Mouse (Mus musculus) MEL (cell line): ENCODE results near the gene Nova2. TPM values are rescaled to one million over a fixed set of nuclear protein-coding genes. Genes with fewer than 3 reads are reported as not detected.
A peak's percentile ranks its signal among the peaks of the same experiment; 100 is the strongest.

ENCODE experiments used
- DNase-seq: peaks from one replicate; pipeline ENCODE4 v3.0.0; 2011; ENCODE audit warnings: low read depth, low spot score
- H3K27ac ChIP-seq: 2 replicates; pipeline ENCODE4 v1.5.1; 2012; ENCODE audit warnings: low read depth, mild to moderate bottlenecking, control low read depth, low read length, moderate library complexity; ENCODE audit not compliant: control insufficient read depth
- H3K27me3 ChIP-seq, 2 experiments: fragments of 150-350 bp in 1 of 2; sonication (generic) in 1 of 2; 2 replicates each; pipeline ENCODE4 v1.6.1; 2012; ENCODE audit warnings: low read length in 2 of 2, mild to moderate bottlenecking in 2 of 2, improper control_type of control experiment in 1 of 2, moderate library complexity in 1 of 2; ENCODE audit not compliant: insufficient read depth in 2 of 2, control insufficient read depth in 1 of 2
- H3K36me3 ChIP-seq, 2 experiments: 2 replicates each; pipeline ENCODE4 v1.6.1; 2012 to 2014; ENCODE audit warnings: low read length in 2 of 2, improper control_type of control experiment in 1 of 2, inconsistent platforms in 1 of 2, mild to moderate bottlenecking in 1 of 2; ENCODE audit not compliant: insufficient read depth in 2 of 2, control insufficient read depth in 1 of 2
- H3K4me1 ChIP-seq, 2 experiments: fragments of 150-350 bp in 1 of 2; sonication (generic) in 1 of 2; 2 replicates each; pipeline ENCODE4 v1.6.1; 2012; ENCODE audit warnings: low read length in 2 of 2, improper control_type of control experiment in 1 of 2, mild to moderate bottlenecking in 1 of 2; ENCODE audit not compliant: insufficient read depth in 2 of 2, control insufficient read depth in 1 of 2
- H3K4me3 ChIP-seq, 2 experiments: fragments of 150-350 bp in 1 of 2; sonication (generic) in 1 of 2; 2 replicates each; pipeline ENCODE4 v1.5.1; 2012; ENCODE audit warnings: low read depth in 2 of 2, low read length in 2 of 2, mild to moderate bottlenecking in 2 of 2, moderate library complexity in 2 of 2, control low read depth in 1 of 2, improper control_type of control experiment in 1 of 2; ENCODE audit not compliant: control insufficient read depth in 1 of 2, insufficient read depth in 1 of 2
- H3K79me2 ChIP-seq: 2 replicates; pipeline ENCODE4 v1.6.1; 2012; ENCODE audit warnings: mild to moderate bottlenecking, low read length, moderate library complexity; ENCODE audit not compliant: control insufficient read depth, poor library complexity, insufficient read depth
- H3K9ac ChIP-seq: 2 replicates; pipeline ENCODE4 v1.6.1; 2012; ENCODE audit warnings: low read depth, mild to moderate bottlenecking, control low read depth, low read length, moderate library complexity; ENCODE audit not compliant: control insufficient read depth, poor library complexity, severe bottlenecking
- H3K9me3 ChIP-seq: fragments of 150-350 bp; sonication (generic); replicated peaks from 2 replicates; pipeline ENCODE4 v1.6.1; 2012; ENCODE audit warnings: mild to moderate bottlenecking, low read length, improper control_type of control experiment, moderate library complexity; ENCODE audit not compliant: insufficient read depth
- CHD1 ChIP-seq: IDR thresholded peaks from 2 replicates; pipeline ENCODE4 v1.6.1; 2012; ENCODE audit warnings: low read depth, mild to moderate bottlenecking, inconsistent platforms, low read length, improper control_type of control experiment
- CHD2 ChIP-seq: IDR thresholded peaks from 2 replicates; pipeline ENCODE4 v1.6.1; 2011; ENCODE audit warnings: low read length, improper control_type of control experiment
- E2F4 ChIP-seq: IDR thresholded peaks from 2 replicates; pipeline ENCODE4 v1.6.1; 2011; ENCODE audit warnings: low read depth, low read length, improper control_type of control experiment, borderline replicate concordance
- EP300 ChIP-seq, 2 experiments: IDR thresholded peaks; 2 replicates each; pipeline ENCODE4 v1.6.1; 2011; ENCODE audit warnings: improper control_type of control experiment in 2 of 2, low read length in 2 of 2, low read depth in 1 of 2, mild to moderate bottlenecking in 1 of 2
- ETS1 ChIP-seq: IDR thresholded peaks from 2 replicates; pipeline ENCODE4 v1.6.1; 2012; ENCODE audit warnings: low read depth, mild to moderate bottlenecking, inconsistent platforms, low read length, improper control_type of control experiment, moderate library complexity
- GATA1 ChIP-seq: IDR thresholded peaks from 2 replicates; pipeline ENCODE4 v1.6.1; 2011; ENCODE audit warnings: low read depth, low read length, improper control_type of control experiment
- JUND ChIP-seq: IDR thresholded peaks from 2 replicates; pipeline ENCODE4 v1.6.1; 2011; ENCODE audit warnings: low read depth, mild to moderate bottlenecking, improper control_type of control experiment, low read length
- MAX ChIP-seq: IDR thresholded peaks from 2 replicates; pipeline ENCODE4 v1.6.1; 2011; ENCODE audit warnings: low read length, improper control_type of control experiment
- MAZ ChIP-seq: IDR thresholded peaks from 2 replicates; pipeline ENCODE4 v1.6.1; 2012; ENCODE audit warnings: low read depth, mild to moderate bottlenecking, inconsistent platforms, low read length, improper control_type of control experiment
- MEF2A ChIP-seq: IDR thresholded peaks from 2 replicates; pipeline ENCODE4 v1.6.1; 2014; ENCODE audit warnings: low read depth, mild to moderate bottlenecking, inconsistent platforms, low read length, improper control_type of control experiment; ENCODE audit not compliant: poor library complexity, insufficient replicate concordance, severe bottlenecking; ENCODE audit errors: extremely low read depth
- MXI1 ChIP-seq: IDR thresholded peaks from 2 replicates; pipeline ENCODE4 v1.6.1; 2011; ENCODE audit warnings: mild to moderate bottlenecking, low read depth, low read length, improper control_type of control experiment
- NELFE ChIP-seq: IDR thresholded peaks from 2 replicates; pipeline ENCODE4 v1.6.1; 2011; ENCODE audit warnings: low read depth, low read length, improper control_type of control experiment
- NRF1 ChIP-seq: IDR thresholded peaks from 2 replicates; pipeline ENCODE4 v1.6.1; 2014; ENCODE audit warnings: low read depth, mild to moderate bottlenecking, inconsistent platforms, low read length, improper control_type of control experiment, moderate library complexity; ENCODE audit not compliant: poor library complexity, insufficient read depth, severe bottlenecking
- POLR2A ChIP-seq, 2 experiments: IDR thresholded peaks; 2 replicates each; pipeline ENCODE4 v1.6.1; 2011 to 2012; ENCODE audit warnings: low read length in 2 of 2, mild to moderate bottlenecking in 2 of 2, control low read depth in 1 of 2, improper control_type of control experiment in 1 of 2, low read depth in 1 of 2, moderate library complexity in 1 of 2; ENCODE audit not compliant: control insufficient read depth in 1 of 2, insufficient read depth in 1 of 2, poor library complexity in 1 of 2
- POLR2AphosphoS5 ChIP-seq: IDR thresholded peaks from 2 replicates; pipeline ENCODE4 v1.6.1; 2012; ENCODE audit warnings: low read depth, borderline replicate concordance, mild to moderate bottlenecking, inconsistent platforms, low read length, moderate library complexity, mixed read lengths
- RAD21 ChIP-seq: IDR thresholded peaks from 2 replicates; pipeline ENCODE4 v1.6.1; 2011; ENCODE audit warnings: mild to moderate bottlenecking, low read depth, low read length, improper control_type of control experiment
- SIN3A ChIP-seq: IDR thresholded peaks from 2 replicates; pipeline ENCODE4 v1.6.1; 2012; ENCODE audit warnings: low read length, improper control_type of control experiment, inconsistent platforms
- TAL1 ChIP-seq: IDR thresholded peaks from 2 replicates; pipeline ENCODE4 v1.6.1; 2012; ENCODE audit warnings: mild to moderate bottlenecking, inconsistent platforms, low read length, moderate library complexity, mixed read lengths
- TBP ChIP-seq: IDR thresholded peaks from 2 replicates; pipeline ENCODE4 v1.8.0; 2011; ENCODE audit warnings: low read depth, low read length, improper control_type of control experiment
- TCF12 ChIP-seq: IDR thresholded peaks from 2 replicates; pipeline ENCODE4 v1.6.1; 2014; ENCODE audit warnings: low read depth, mild to moderate bottlenecking, inconsistent platforms, low read length, improper control_type of control experiment, moderate library complexity
- USF1 ChIP-seq: IDR thresholded peaks from 2 replicates; pipeline ENCODE4 v1.6.1; 2014; ENCODE audit warnings: low read depth, mild to moderate bottlenecking, inconsistent platforms, low read length, improper control_type of control experiment, moderate library complexity
- USF2 ChIP-seq, 2 experiments: IDR thresholded peaks; 2 replicates each; pipeline ENCODE4 v1.6.1; 2011 to 2012; ENCODE audit warnings: improper control_type of control experiment in 2 of 2, low read length in 2 of 2, borderline replicate concordance in 1 of 2, inconsistent platforms in 1 of 2, low read depth in 1 of 2, mild to moderate bottlenecking in 1 of 2; ENCODE audit not compliant: insufficient read depth in 1 of 2
- ZMIZ1 ChIP-seq: IDR thresholded peaks from 2 replicates; pipeline ENCODE4 v1.6.1; 2012; ENCODE audit warnings: low read depth, mild to moderate bottlenecking, inconsistent platforms, low read length, improper control_type of control experiment, moderate library complexity
- polyA plus RNA-seq, 2 experiments: library from polyadenylated mRNA; stranded (reverse) in 1 of 2; unstranded in 1 of 2; fragments of >175 nt in 1 of 2; fragments of >200 nt in 1 of 2; gene quantifications; 2 replicates each; pipeline versions ENCODE4 v1.2.1 to v1.2.4; 2012; ENCODE audit warnings: low replicate concordance in 2 of 2, low read depth in 1 of 2; ENCODE audit not compliant: insufficient read length in 2 of 2, insufficient read depth in 1 of 2, missing spikeins in 1 of 2
- total RNA-seq: library from RNA; depleted of rRNA; stranded (reverse); fragments of 300-350 nt; gene quantifications from 2 replicates; pipeline ENCODE4 v1.2.3, GENCODE M21; 2012

The Nova2 gene
- total and polyA plus RNA-seq, 3 experiments = 0.04 to 0.22 TPM; not detected in 1

DNA sequence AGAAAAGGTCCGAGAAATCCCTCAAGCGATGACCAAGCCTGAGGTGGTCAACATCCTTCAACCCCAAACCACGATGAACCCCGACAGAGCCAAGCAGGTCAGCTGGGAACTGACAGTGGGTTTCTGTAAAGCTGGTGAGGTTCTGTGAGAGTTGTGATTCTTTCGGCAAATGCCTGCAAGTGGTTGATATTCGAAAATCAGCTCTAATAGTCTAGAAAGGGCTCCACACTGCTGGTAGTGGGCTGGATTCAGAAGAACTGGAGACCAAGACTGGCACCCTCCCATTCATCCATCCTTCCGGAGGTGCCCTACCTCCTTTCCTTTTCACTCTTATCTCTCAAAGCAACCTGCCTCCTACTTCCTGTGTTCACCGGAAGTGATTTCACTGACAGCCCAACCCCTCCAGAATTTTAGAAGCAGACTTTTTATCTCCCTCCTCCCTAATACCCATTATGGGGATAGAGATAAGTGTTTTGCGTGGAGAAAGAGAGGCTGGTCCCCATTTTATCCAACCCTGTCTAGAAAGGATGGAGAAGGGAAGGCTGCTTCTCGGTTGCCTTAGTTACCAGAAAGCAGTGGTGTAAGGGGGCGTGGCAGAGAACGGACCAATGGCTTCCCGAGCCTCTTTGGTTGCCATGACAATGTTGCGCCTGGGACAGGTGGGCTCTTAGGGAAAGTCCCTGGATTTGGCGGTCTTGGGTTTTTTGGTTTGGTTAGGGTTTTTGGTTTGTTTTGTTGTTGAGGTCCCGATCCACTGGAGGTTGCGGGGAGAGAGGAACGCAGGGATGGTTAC, 25.0 kb downstream of the Nova2 start:
- H3K4me3 ChIP-seq = no peak overlapping the region
- H3K27me3 ChIP-seq = no peaks in the 10 kb centered on the region
- H3K27ac ChIP-seq = no peak overlapping the region
- no peak overlapping the region for H3K9ac ChIP-seq
- H3K4me1 ChIP-seq = peaks cover 0 to 14% of the 10 kb centered on the region in 2 experiments; a peak in 2 of 4 replicates
- peak; percentile 59 for DNase-seq
- H3K9me3 ChIP-seq = no peaks in the 10 kb centered on the region
- TF ChIP-seq ZMIZ1 (no peak), POLR2A (IDR thresholded peaks at IDR 0.05; ENCODE audit: control insufficient read depth in 1 of 2, insufficient read depth in 1 of 2, low read depth in 1 of 2, low read length in 2 of 2, poor library complexity in 1 of 2) (no peak), CHD2 (no peak), ETS1 (no peak), GATA1 (peak; percentile 73), MAX (no peak), E2F4 (no peak), MEF2A (no peak), USF1 (no peak), MAZ (no peak), RAD21 (no peak), NRF1 (no peak), TCF12 (no peak), USF2 (IDR thresholded peaks at IDR 0.05; ENCODE audit: borderline replicate concordance in 1 of 2, insufficient read depth in 1 of 2, low read depth in 1 of 2, low read length in 2 of 2) (no peak), SIN3A (peak; percentile 28; the same call in 1 of the 2 replicates), TAL1 (peak; percentile 34), JUND (no peak), POLR2AphosphoS5 (no peak), TBP (no peak), EP300 (IDR thresholded peaks at IDR 0.05; ENCODE audit: low read depth in 1 of 2, low read length in 2 of 2) (peak in 1 of 2 experiments; percentile 53; a peak in 2 of 4 replicates), NELFE (no peak), MXI1 (no peak), CHD1 (no peak)
- peaks cover 0 to 5% of the 10 kb centered on the region in 2 experiments; a peak in 1 of 4 replicates for H3K36me3 ChIP-seq
- no peaks in the 10 kb centered on the region for H3K79me2 ChIP-seq
